Mouse (Mus musculus): ENCODE measurements around the gene Ndrg4.

DNA sequence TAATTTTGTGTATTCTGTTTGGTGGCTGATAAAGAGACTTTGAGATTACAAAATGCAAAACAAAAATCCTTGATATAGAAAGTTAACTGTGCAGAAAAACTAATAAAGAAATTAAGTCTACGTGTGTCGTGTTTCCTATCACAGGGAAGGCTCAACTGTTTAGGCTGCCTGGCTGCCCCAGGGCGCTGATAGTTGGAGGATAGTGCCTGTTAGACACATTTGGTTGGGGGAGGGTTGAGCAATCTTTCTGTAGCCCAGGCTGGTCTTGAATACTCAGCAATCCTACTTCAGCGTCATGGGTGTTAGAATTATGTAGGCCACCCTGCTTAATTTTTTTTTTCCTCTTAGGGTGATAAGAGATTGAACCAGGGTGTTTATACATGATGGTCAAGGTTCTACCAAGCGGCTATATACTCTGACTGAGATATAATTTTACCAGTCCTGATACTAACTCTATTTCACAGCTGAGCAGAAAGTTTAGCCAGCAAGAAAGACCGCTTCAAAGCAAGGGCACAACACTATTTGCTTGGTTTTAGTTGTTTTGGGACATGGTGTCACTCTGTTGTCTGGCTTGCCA is 38.1 kb downstream of the Ndrg4 start:
- TF ChIP-seq CTCF (IDR thresholded peaks at IDR 0.05; ENCODE audit: borderline replicate concordance, extremely low read depth, insufficient read depth, insufficient read length): no peak
- TF ChIP-seq POLR2A (IDR thresholded peaks at IDR 0.05; ENCODE audit: borderline replicate concordance, extremely low read depth, insufficient read depth, insufficient read length, poor library complexity, severe bottlenecking): no peak

All from brain, embryonic 14.5 days (tissue).